Mouse (Mus musculus) midbrain, embryonic 16.5 days (tissue): ENCODE measurements around the gene Elk3. TPM values are rescaled to one million over a fixed set of nuclear protein-coding genes. Genes with fewer than 3 reads are reported as not detected.

Source experiments
- ATAC-seq: fragments of 200-750 bp; cut with Nextera tagmentation; 2 replicates; pipeline ENCODE4 v1.8.0; 2017; ENCODE audit warnings: moderate TSS enrichment
- H3K27ac ChIP-seq: fragments of 300-500 bp; sonication (generic); 2 replicates; pipeline ENCODE4 v1.5.1; 2014; ENCODE audit warnings: mild to moderate bottlenecking, low read length, mixed read lengths
- H3K27me3 ChIP-seq: fragments of 300-500 bp; sonication (generic); 2 replicates; pipeline ENCODE4 v1.6.1; 2014; ENCODE audit warnings: low read depth, low read length, mixed read lengths; ENCODE audit not compliant: control insufficient read depth, insufficient read depth
- H3K36me3 ChIP-seq: fragments of 300-500 bp; sonication (generic); 2 replicates; pipeline ENCODE4 v1.6.1; 2014; ENCODE audit warnings: mild to moderate bottlenecking, low read length, moderate library complexity, mixed read lengths; ENCODE audit not compliant: control insufficient read depth, insufficient read depth
- H3K4me1 ChIP-seq: fragments of 300-500 bp; sonication (generic); 2 replicates; pipeline ENCODE4 v1.6.1; 2014; ENCODE audit warnings: mild to moderate bottlenecking, low read length, mixed read lengths; ENCODE audit not compliant: control insufficient read depth, insufficient read depth
- H3K4me2 ChIP-seq: fragments of 300-500 bp; sonication (generic); 2 replicates; pipeline ENCODE4 v1.6.1; 2014; ENCODE audit warnings: mild to moderate bottlenecking, low read length, mixed read lengths
- H3K4me3 ChIP-seq: fragments of 300-500 bp; sonication (generic); 2 replicates; pipeline ENCODE4 v1.5.1; 2014; ENCODE audit warnings: low read depth, mild to moderate bottlenecking, low read length, moderate library complexity, mixed read lengths
- H3K9ac ChIP-seq: fragments of 300-500 bp; sonication (generic); 2 replicates; pipeline ENCODE4 v1.6.1; 2014; ENCODE audit warnings: low read depth, low read length, mixed read lengths
- H3K9me3 ChIP-seq: fragments of 300-500 bp; sonication (generic); replicated peaks from 2 replicates; pipeline ENCODE4 v1.6.1; 2014; ENCODE audit warnings: mild to moderate bottlenecking, low read length, mixed read lengths; ENCODE audit not compliant: control insufficient read depth, poor library complexity, severe bottlenecking
- WGBS: fragments of 180-500 bp; shearing (Covaris S2); extraction: QIAGEN DNeasy Blood & Tissue Kit; methylation state at CpG from one replicate; pipeline ENCODE4 v1.1.7; 2014; 5-methylcytosine and 5-hydroxymethylcytosine counted together
- polyA plus RNA-seq: library from polyadenylated mRNA; unstranded; fragments of >200 nt; fragmentation: Nextera tagmentation; extraction: Ambion mirVana; gene quantifications from 2 replicates; pipeline ENCODE4 v1.2.1, GENCODE M21; 2015

Gene Elk3
- polyA plus RNA-seq, 1 experiment from 2014 or later: 6.4 TPM

GRCm38 (mm10) chr10:93335828-93336461 is 25.0 kb upstream of the Elk3 start:
- WGBS: 89% methylated on average over 16 of the region's 16 CpGs
- Histone ChIP-seq H3K4me3 (no peak overlapping the region), H3K9ac (no peak overlapping the region), H3K9me3 (no peaks in the 10 kb centered on the region), H3K27ac (no peak overlapping the region), H3K36me3 (no peaks in the 10 kb centered on the region), H3K27me3 (no peaks in the 10 kb centered on the region), H3K4me1 (no peaks in the 10 kb centered on the region), H3K4me2 (no peak overlapping the region)
- ATAC-seq: no peak

- H3K4me2 ChIP-seq: no peak overlapping the region
- no peak overlapping the region for H3K9ac ChIP-seq
- no peaks in the 10 kb centered on the region for H3K4me1 ChIP-seq
- no peaks in the 10 kb centered on the region for H3K36me3 ChIP-seq
- H3K27ac ChIP-seq: no peak overlapping the region
- 46% methylated on average over 2 of the region's 2 CpGs for WGBS
- no peak overlapping the region for H3K4me3 ChIP-seq
- no peaks in the 10 kb centered on the region for H3K27me3 ChIP-seq
- ATAC-seq: no peak
- no peaks in the 10 kb centered on the region for H3K9me3 ChIP-seq
These were observed 24.1 kb upstream of the Elk3 start for GRCm38 (mm10) chr10:93335001-93335400.

GRCm38 (mm10) chr10:93333239-93333638 is 22.3 kb upstream of the Elk3 start:
- H3K4me1 ChIP-seq: no peaks in the 10 kb centered on the region
- ATAC-seq: no peak
- no peaks in the 10 kb centered on the region for H3K9me3 ChIP-seq
- H3K27me3 ChIP-seq: no peaks in the 10 kb centered on the region
- no peak overlapping the region for H3K27ac ChIP-seq
- no peaks in the 10 kb centered on the region for H3K36me3 ChIP-seq
- WGBS: 78% methylated on average over 5 of the region's 5 CpGs
- no peak overlapping the region for H3K9ac ChIP-seq
- no peak overlapping the region for H3K4me3 ChIP-seq
- H3K4me2 ChIP-seq: no peak overlapping the region

- WGBS: 58% methylated on average over 3 of the region's 3 CpGs
- Histone ChIP-seq H3K9me3 (no peaks in the 10 kb centered on the region), H3K27ac (no peak overlapping the region), H3K27me3 (no peaks in the 10 kb centered on the region), H3K4me2 (no peak overlapping the region), H3K4me3 (no peak overlapping the region), H3K36me3 (no peaks in the 10 kb centered on the region), H3K4me1 (no peaks in the 10 kb centered on the region), H3K9ac (no peak overlapping the region)
- ATAC-seq: no peak
These were observed 21.4 kb upstream of the Elk3 start for GRCm38 (mm10) chr10:93332261-93332809.

GRCm38 (mm10) chr10:93331543-93331942 is 20.6 kb upstream of the Elk3 start:
- H3K27ac ChIP-seq: no peak overlapping the region
- no peaks in the 10 kb centered on the region for H3K4me1 ChIP-seq
- H3K9me3 ChIP-seq: no peaks in the 10 kb centered on the region
- H3K4me3 ChIP-seq: no peak overlapping the region
- ATAC-seq: no peak
- 86% methylated on average over 4 of the region's 4 CpGs for WGBS
- no peak overlapping the region for H3K4me2 ChIP-seq
- no peak overlapping the region for H3K9ac ChIP-seq
- no peaks in the 10 kb centered on the region for H3K36me3 ChIP-seq
- H3K27me3 ChIP-seq: no peaks in the 10 kb centered on the region

DNA sequence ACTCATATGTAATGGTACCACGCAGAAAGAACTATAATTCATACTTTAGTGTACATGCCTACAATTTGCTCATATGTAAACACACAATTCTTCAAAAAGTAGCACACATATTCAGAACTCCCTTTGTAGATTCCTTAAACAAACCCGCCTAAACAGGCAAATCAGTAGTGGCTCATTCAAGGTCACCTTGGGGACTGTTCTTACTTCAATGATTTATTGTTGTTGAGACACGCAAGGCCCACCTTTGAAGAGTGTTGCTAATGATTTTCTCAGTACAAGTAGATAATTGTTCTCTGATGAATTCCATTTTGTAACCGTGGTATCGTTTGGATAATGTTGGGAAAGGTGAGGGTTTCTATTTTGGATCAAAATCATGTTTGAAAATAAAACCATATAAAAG is 17.4 kb upstream of the Elk3 start:
- Histone ChIP-seq H3K27me3 (no peaks in the 10 kb centered on the region), H3K4me3 (no peak overlapping the region), H3K36me3 (no peaks in the 10 kb centered on the region), H3K27ac (no peak overlapping the region; the same call in 1 of the 2 replicates), H3K4me2 (no peak overlapping the region), H3K9me3 (no peaks in the 10 kb centered on the region), H3K9ac (no peak overlapping the region), H3K4me1 (no peaks in the 10 kb centered on the region)
- ATAC-seq: no peak
- 78% methylated on average over 5 of the region's 5 CpGs for WGBS

GRCm38 (mm10) chr10:93327187-93327586 is 16.3 kb upstream of the Elk3 start:
- Histone ChIP-seq H3K27ac (no peak overlapping the region), H3K27me3 (no peaks in the 10 kb centered on the region), H3K4me1 (no peaks in the 10 kb centered on the region), H3K4me3 (no peak overlapping the region), H3K9me3 (no peaks in the 10 kb centered on the region), H3K9ac (no peak overlapping the region), H3K4me2 (no peak overlapping the region), H3K36me3 (no peaks in the 10 kb centered on the region)
- WGBS: 90% methylated on average over 6 of the region's 6 CpGs
- ATAC-seq: no peak

DNA sequence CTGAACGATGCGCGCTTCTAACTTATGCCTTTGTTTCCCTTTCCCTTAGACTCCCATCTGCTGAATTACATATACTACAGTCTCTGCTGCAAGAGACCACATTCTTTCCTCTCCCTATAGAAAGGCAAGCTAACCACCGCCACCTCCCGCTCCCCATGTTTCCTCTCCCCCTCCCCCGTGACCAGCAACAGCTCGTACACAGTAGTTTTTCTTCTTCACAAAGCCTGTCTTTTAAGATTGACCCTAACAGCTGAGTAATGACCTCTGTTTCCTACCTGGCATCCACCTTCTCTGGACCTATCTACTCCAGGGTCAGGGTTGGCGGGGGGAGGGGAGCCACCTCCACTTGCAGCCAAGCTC is 15.8 kb upstream of the Elk3 start:
- no peak overlapping the region for H3K9ac ChIP-seq
- 87% methylated on average over 8 of the region's 8 CpGs for WGBS
- no peak overlapping the region for H3K4me2 ChIP-seq
- H3K36me3 ChIP-seq: no peaks in the 10 kb centered on the region
- H3K27me3 ChIP-seq: no peaks in the 10 kb centered on the region
- no peak overlapping the region for H3K27ac ChIP-seq
- H3K4me1 ChIP-seq: no peaks in the 10 kb centered on the region
- no peak for ATAC-seq
- no peak overlapping the region for H3K4me3 ChIP-seq
- H3K9me3 ChIP-seq: no peaks in the 10 kb centered on the region

DNA sequence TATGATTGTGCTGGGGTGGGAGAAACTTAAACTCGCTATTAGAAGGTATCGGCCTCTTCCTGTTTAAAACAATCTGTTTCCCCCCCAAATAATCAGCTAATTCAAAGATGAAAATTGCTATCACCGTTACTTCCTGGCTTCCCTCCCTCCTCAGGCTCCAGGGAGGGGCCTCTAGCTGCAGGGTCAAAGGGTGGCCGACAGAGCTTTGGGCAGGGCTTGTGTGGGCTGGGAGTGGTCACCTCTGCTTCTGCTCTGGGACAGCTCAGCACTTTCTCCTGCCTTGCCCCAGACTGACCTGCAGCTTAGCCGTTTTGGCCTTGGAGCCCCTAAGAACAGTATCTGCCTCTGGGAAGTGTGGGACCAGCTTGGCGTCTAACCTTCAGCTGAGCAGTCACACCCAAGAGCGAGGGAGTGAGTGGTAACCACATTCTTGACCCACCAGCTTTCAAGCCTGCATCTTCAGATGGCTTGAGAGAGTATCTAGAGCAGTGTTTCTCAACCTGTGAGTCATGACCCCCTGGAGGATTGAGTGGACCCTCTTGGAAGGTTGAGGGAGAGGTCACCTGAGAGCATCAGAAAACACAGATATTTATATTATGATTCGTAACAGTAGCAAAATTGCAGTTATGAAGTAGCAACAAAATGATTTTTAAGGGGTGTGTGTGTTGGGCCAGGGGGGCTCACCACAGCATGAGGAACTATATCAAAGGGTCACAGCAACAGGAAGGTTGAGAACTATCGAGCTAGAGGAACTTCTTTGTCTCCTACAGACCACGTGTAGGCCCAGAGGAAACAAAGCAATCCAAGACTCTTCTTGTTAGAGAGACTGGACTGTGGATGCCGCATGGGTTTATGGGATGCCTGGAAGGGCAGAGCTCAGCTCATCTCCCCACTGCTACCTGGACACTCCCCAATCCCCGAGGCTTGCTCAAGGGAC is 15.1 kb upstream of the Elk3 start:
- H3K36me3 ChIP-seq: no peaks in the 10 kb centered on the region
- H3K9me3 ChIP-seq: no peaks in the 10 kb centered on the region
- WGBS: 80% methylated on average over 12 of the region's 12 CpGs
- H3K4me1 ChIP-seq: no peaks in the 10 kb centered on the region
- H3K4me3 ChIP-seq: no peak overlapping the region
- ATAC-seq: no peak
- no peaks in the 10 kb centered on the region for H3K27me3 ChIP-seq
- H3K27ac ChIP-seq: no peak overlapping the region
- no peak overlapping the region for H3K4me2 ChIP-seq
- no peak overlapping the region for H3K9ac ChIP-seq
